Comparison of ENCODE assay signal across 18 mouse cellular contexts in genomic region chr2:70150399-70151035, GRCm38 (mm10).
A peak's percentile ranks its signal among the peaks of the same experiment; 100 is the strongest.
DNase-seq lines count a peak whose midpoint lies in the region; ATAC-seq and TF ChIP-seq lines count a peak whose summit lies in the region.
"Had no signal": no experiment of that assay in that cellular context is flagged by ENCODE, and none has a peak within 500 bp of the region (broad histone marks: within the 10 kb centered on the region; RNA-seq: fewer than 3 reads in every experiment).

No protein-coding gene starts in this region.

- TF ChIP-seq POLR2A in brain, embryonic 14.5 days (IDR thresholded peaks at IDR 0.05; ENCODE audit: borderline replicate concordance, extremely low read depth, insufficient read depth, insufficient read length, poor library complexity, severe bottlenecking): no peak
- TF ChIP-seq POLR2A in cerebellum, adult 2 months (IDR thresholded peaks at IDR 0.05; ENCODE audit: borderline replicate concordance, insufficient read depth, low read length): no peak

- no peaks in the 10 kb centered on the region for H3K36me3 ChIP-seq in hindbrain, postnatal 0 days (ENCODE audit: insufficient read depth, low read length)
- H3K36me3 ChIP-seq in hindbrain, embryonic 12.5 days: no peaks in the 10 kb centered on the region
- H3K36me3 ChIP-seq in liver, embryonic 12.5 days: no peaks in the 10 kb centered on the region
- H3K36me3 ChIP-seq: heart, embryonic 10.5 days; lung, embryonic 15.5 days; midbrain, embryonic 12.5 days had no signal

- DNase-seq in hindbrain, postnatal 0 days (ENCODE audit: low spot score): peak; percentile 37
- DNase-seq in 3T3-L1 (ENCODE audit: low read depth, low spot score): peak; percentile 65
- DNase-seq in brain, embryonic 14.5 days (ENCODE audit: low read depth): peak; percentile 91
- peak; percentile 59 to 80 for DNase-seq in left cerebral cortex, postnatal 14 days (ENCODE audit: low spot score in 2 of 2)
- DNase-seq in cerebellum, adult 2 months: no peak
- DNase-seq: adrenal gland, adult 8-10 months; gastrocnemius, adult 2 months; heart, postnatal 36 days; kidney, adult 11 months; liver; right cerebral cortex, postnatal 4 days; thymus, postnatal 14 days had no signal

- no peaks in the 10 kb centered on the region for H3K27me3 ChIP-seq in hindbrain, postnatal 0 days (ENCODE audit: insufficient read depth, low read length)
- H3K27me3 ChIP-seq in hindbrain, embryonic 12.5 days: no peaks in the 10 kb centered on the region
- H3K27me3 ChIP-seq in liver, embryonic 12.5 days (replicated peaks): no peaks in the 10 kb centered on the region
- no peaks in the 10 kb centered on the region; the same call in 1 of the 2 replicates for H3K27me3 ChIP-seq in cerebellum, adult 2 months (ENCODE audit: control insufficient read depth, insufficient read depth, low read length)
- H3K27me3 ChIP-seq: CH12.LX; lung, embryonic 15.5 days; midbrain, embryonic 12.5 days had no signal

- H3K9me3 ChIP-seq in hindbrain, postnatal 0 days (ENCODE audit: low read length): no peaks in the 10 kb centered on the region
- no peaks in the 10 kb centered on the region for H3K9me3 ChIP-seq in hindbrain, embryonic 12.5 days (replicated peaks)
- H3K9me3 ChIP-seq in liver, embryonic 12.5 days (replicated peaks): no peaks in the 10 kb centered on the region
- H3K9me3 ChIP-seq: heart, embryonic 10.5 days; lung, embryonic 15.5 days; midbrain, embryonic 12.5 days had no signal

- H3K27ac ChIP-seq in hindbrain, postnatal 0 days: peak overlapping the region; percentile 12; the same call in 1 of the 2 replicates
- no peak overlapping the region for H3K27ac ChIP-seq in hindbrain, embryonic 12.5 days
- no peak overlapping the region for H3K27ac ChIP-seq in liver, embryonic 12.5 days
- H3K27ac ChIP-seq in cerebellum, adult 2 months (ENCODE audit: insufficient read depth, low read length): no peak overlapping the region
- H3K27ac ChIP-seq: gastrocnemius, adult 2 months; heart, embryonic 10.5 days; lung, embryonic 15.5 days; midbrain, embryonic 12.5 days had no signal

- no peaks in the 10 kb centered on the region for H3K4me1 ChIP-seq in hindbrain, postnatal 0 days (ENCODE audit: insufficient read depth, low read length)
- no peaks in the 10 kb centered on the region for H3K4me1 ChIP-seq in hindbrain, embryonic 12.5 days
- H3K4me1 ChIP-seq in liver, embryonic 12.5 days: no peaks in the 10 kb centered on the region
- H3K4me1 ChIP-seq in cerebellum, adult 2 months (ENCODE audit: control insufficient read depth, insufficient read depth, low read length): no peaks in the 10 kb centered on the region
- H3K4me1 ChIP-seq: heart, embryonic 10.5 days; lung, embryonic 15.5 days had no signal

- ATAC-seq in hindbrain, postnatal 0 days: no peak
- no peak for ATAC-seq in hindbrain, embryonic 12.5 days (ENCODE audit: low FRiP score)
- no peak for ATAC-seq in liver, embryonic 12.5 days

- no peak overlapping the region for H3K4me2 ChIP-seq in hindbrain, postnatal 0 days (ENCODE audit: low read depth, low read length)
- no peak overlapping the region for H3K4me2 ChIP-seq in hindbrain, embryonic 12.5 days (replicated peaks)
- H3K4me2 ChIP-seq in liver, embryonic 12.5 days: no peak overlapping the region
- H3K4me2 ChIP-seq: lung, embryonic 15.5 days; midbrain, embryonic 12.5 days had no signal

- intact Hi-C loops in left cerebral cortex, postnatal 14 days (cut with DNase I): loop anchor here (5.0 kb wide), 1 partner anchor 62 kb away; no protein-coding TSS in a partner anchor

- no peak overlapping the region for H3K9ac ChIP-seq in hindbrain, postnatal 0 days (replicated peaks; ENCODE audit: low read length)
- H3K9ac ChIP-seq in hindbrain, embryonic 12.5 days: no peak overlapping the region
- H3K9ac ChIP-seq in liver, embryonic 12.5 days: no peak overlapping the region
- H3K9ac ChIP-seq: lung, embryonic 15.5 days; midbrain, embryonic 12.5 days had no signal

- TF ChIP-seq CTCF in hindbrain, postnatal 0 days (IDR thresholded peaks at IDR 0.05; ENCODE audit: low read depth): no peak
- TF ChIP-seq CTCF in brain, embryonic 14.5 days (IDR thresholded peaks at IDR 0.05; ENCODE audit: borderline replicate concordance, extremely low read depth, insufficient read depth, insufficient read length): no peak
- TF ChIP-seq CTCF in cerebellum, adult 2 months (IDR thresholded peaks at IDR 0.05; ENCODE audit: borderline replicate concordance, insufficient read depth, low read depth, low read length): no peak

- no peak overlapping the region for H3K4me3 ChIP-seq in hindbrain, postnatal 0 days (ENCODE audit: low read length)
- H3K4me3 ChIP-seq in hindbrain, embryonic 12.5 days: no peak overlapping the region
- no peak overlapping the region for H3K4me3 ChIP-seq in liver, embryonic 12.5 days
- no peak overlapping the region for H3K4me3 ChIP-seq in cerebellum, adult 2 months (replicated peaks; ENCODE audit: insufficient read depth, low read depth, low read length)
- H3K4me3 ChIP-seq: gastrocnemius, adult 2 months; heart, embryonic 10.5 days; lung, embryonic 15.5 days; midbrain, embryonic 12.5 days had no signal

- 65% methylated on average over 6 of the region's 6 CpGs for WGBS in hindbrain, postnatal 0 days
- WGBS in hindbrain, embryonic 12.5 days: 83% methylated on average over 6 of the region's 6 CpGs
- WGBS in liver, embryonic 12.5 days (ENCODE audit: insufficient replicate concordance): 70% methylated on average over 6 of the region's 6 CpGs
- WGBS in cerebellum, adult 2 months: 85% methylated on average over 6 of the region's 6 CpGs

Comparison
In these comparisons a context has a peak if more than half of its experiments do, and no peak if none do; other contexts are left out.
1. DNase-seq: peak in hindbrain, postnatal 0 days (single experiment), 3T3-L1 (single experiment), brain, embryonic 14.5 days (single experiment) and left cerebral cortex, postnatal 14 days (2 of 2); none in cerebellum, adult 2 months (0 of 2).